Mouse (Mus musculus) brain, embryonic 14.5 days (tissue): Measurements from ENCODE around the gene Anxa11.
"Not testable (repeated sequence)": the region's sequence is repeated elsewhere in the genome, so short reads cannot be mapped to it uniquely, and the experiment has no call there.

Experiments
- CTCF ChIP-seq: fragments of 200-500 bp; IDR thresholded peaks from 2 replicates; pipeline ENCODE4 v1.5.1; 2012; ENCODE audit warnings: inconsistent platforms, mild to moderate bottlenecking, moderate library complexity, borderline replicate concordance; ENCODE audit not compliant: insufficient read depth, insufficient read length; ENCODE audit errors: extremely low read depth
- POLR2A ChIP-seq: fragments of 200-500 bp; IDR thresholded peaks from 2 replicates; pipeline ENCODE4 v1.6.1; 2012; ENCODE audit warnings: mild to moderate bottlenecking, inconsistent platforms, borderline replicate concordance; ENCODE audit not compliant: poor library complexity, insufficient read depth, insufficient read length, severe bottlenecking; ENCODE audit errors: extremely low read depth

- TF ChIP-seq POLR2A, CTCF: not testable (repeated sequence)
Observed at GRCm38 (mm10) chr14:25885886-25886285, 43.9 kb downstream of the Anxa11 start.
